In genomic region chr14:12780016-12780415, GRCm38 (mm10) we compare ENCODE assay signal across 21 mouse cellular contexts. TPM values are rescaled to one million over a fixed set of nuclear protein-coding genes. Genes with fewer than 3 reads are reported as not detected.
"Had no signal": no experiment of that assay in that cellular context is flagged by ENCODE, and none has a peak within 500 bp of the region (broad histone marks: within the 10 kb centered on the region; RNA-seq: fewer than 3 reads in every experiment).

No protein-coding gene starts in this region.

- H3K4me3 ChIP-seq: liver, embryonic 15.5 days; lung, embryonic 15.5 days; megakaryocyte, embryonic 14.5 days; midbrain, embryonic 13.5 days; midbrain, embryonic 15.5 days; neural tube, embryonic 13.5 days; neural tube, embryonic 15.5 days had no signal

- DNase-seq: liver, postnatal 0 days; lung, adult 2 months; lung, postnatal 14 days; lung, postnatal 36 days; retina, postnatal 1 day; right cerebral cortex, postnatal 14 days; right cerebral cortex, postnatal 4 days; spleen, adult 18-20 months; thymus, adult 2 months; thymus, postnatal 25 days; thymus, postnatal 4 days had no signal

- H3K27ac ChIP-seq: liver, embryonic 15.5 days; lung, embryonic 15.5 days; macrophage; midbrain, embryonic 13.5 days; midbrain, embryonic 15.5 days; neural tube, embryonic 13.5 days; neural tube, embryonic 15.5 days had no signal

RNA-seq across cellular contexts. Expression of gene Cadps, which starts 42.9 kb away (rescaled TPM):
- total RNA-seq: megakaryocyte progenitor cell, adult 5-6 weeks; monocyte, adult 5-6 weeks had no signal
